Mouse (Mus musculus) heart, adult 8-10 months (tissue): ENCODE results near the gene Sult2b1. TPM values are rescaled to one million over a fixed set of nuclear protein-coding genes. Genes with fewer than 3 reads are reported as not detected.

Source experiments
- DNase-seq: peaks from one replicate; pipeline ENCODE4 v3.0.0; 2022; ENCODE audit warnings: low spot score
- total RNA-seq, 4 experiments: library from RNA; stranded (reverse); gene quantifications; 2 replicates each; pipeline ENCODE4 v1.2.4; 2022

Sult2b1 gene
- total RNA-seq, 4 experiments from 2014 or later, result not detected

- DNase-seq, result no peak
These were observed 59.3 kb downstream of the Sult2b1 start for GRCm38 (mm10) chr7:45725151-45725550.

DNA sequence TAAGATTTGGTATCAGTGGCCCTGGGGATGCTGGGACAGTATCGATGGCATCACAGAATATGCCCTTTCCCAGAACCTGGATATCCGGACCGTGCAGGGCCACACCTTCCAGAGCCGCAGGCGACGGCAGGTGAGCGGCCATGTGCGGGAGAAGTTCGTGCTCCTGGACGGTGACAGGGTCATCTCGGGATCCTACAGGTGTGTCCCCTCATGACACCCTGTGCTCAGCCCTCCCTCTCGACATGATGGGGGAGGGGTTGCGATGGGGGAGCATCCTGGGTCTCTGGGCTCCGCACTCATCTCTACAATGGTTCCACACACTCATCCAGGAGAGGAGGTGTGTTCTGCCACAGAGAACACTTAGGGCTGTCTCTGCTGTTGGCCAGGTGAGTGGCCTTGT, 60.7 kb downstream of the Sult2b1 start:
- DNase-seq, result no peak

DNA sequence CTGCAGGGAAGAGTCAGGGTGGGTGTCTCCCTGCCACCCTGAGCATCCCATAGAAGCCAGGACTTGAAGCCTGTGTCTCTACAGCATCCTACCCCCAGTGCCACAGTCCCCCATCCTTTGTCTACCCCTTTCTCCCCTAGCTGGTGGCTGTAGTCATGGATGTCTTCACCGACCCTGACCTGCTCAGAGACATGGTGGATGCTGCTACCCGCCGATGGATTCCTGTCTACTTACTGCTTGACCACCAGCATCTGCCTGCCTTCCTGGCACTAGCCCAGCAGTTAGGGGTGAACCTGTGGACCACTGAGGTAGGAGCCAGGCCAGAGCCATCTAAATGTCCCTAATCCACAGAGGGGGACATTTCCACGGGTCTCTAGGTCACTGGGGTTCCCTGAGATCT, 61.2 kb downstream of the Sult2b1 start:
- no peak for DNase-seq

DNA sequence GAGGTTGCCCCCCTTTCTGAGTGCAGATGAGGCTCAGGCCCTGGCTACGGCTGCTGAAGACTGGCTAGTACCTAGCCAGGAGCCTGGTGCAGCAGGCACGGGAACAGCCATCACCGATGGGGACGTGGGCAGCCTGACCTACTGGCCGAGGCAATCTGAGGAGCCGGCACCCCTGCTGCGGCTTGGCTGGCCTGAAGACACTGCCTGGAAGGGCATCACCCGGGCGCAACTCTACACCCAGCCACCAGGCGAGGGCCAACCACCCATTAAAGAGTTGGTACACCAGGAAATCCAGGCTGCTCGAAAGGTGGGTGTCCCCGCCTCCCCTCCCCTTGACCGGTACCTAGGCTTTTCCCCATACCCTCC, 62.1 kb downstream of the Sult2b1 start:
- no peak for DNase-seq

DNA sequence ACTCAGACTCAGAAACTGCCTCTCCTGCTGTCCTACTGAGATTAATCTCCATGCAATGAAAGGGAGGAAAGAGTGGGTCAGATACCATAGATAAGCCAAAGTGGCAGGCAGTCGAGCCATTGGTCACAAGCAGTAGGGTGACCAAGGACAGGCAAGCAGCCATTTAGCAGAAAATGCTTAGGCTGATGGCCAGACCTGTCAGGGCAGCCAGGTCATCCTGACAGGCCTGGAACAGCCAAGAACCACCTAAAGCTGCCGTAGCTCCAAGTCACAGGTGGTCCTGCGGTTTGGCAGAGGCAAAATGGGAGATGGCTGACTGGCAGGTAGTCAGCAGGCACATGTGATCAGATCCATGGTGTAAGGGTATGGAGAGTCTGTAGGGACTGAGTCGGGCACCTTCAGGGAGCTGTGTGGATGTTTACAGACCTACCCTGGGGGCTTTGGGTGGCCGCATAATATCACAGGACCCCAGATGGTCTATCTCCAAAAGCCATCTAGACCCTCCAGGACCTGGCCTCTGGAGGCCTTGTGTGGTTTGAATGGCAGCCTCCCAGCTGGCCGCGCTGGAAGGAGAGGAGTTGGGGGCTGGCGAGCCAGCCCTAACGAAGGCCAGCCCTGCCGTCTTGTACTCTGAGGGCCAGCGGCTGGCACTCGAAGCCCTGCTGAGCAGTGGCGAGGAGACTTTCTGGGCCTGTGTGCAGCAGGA, 62.7 kb downstream of the Sult2b1 start:
- no peak for DNase-seq

DNA sequence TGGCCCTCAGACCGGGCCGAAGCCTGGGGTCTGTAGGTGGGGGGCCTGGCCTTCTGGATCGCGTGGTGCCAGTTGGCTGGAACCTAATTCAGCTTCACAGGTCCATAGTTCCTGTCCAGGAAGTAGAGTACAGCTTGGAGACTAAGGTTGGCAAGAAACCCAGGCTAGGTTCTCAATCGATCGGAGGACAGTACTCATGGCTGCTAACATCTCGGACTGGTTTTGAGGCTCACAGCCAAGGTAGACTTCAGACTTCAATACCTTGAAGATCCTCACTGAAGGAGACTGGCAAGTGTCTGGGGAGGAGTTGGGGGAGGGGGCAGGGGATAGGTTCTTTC, 63.3 kb downstream of the Sult2b1 start:
- DNase-seq, result no peak

- no peak for DNase-seq
These were observed 63.8 kb downstream of the Sult2b1 start, which contains the start of gene Fam83e for GRCm38 (mm10) chr7:45720413-45721233. Gene Fam83e, plus strand, starts transcription at chr7:45721212.

- no peak for DNase-seq
These were observed 64.6 kb downstream of the Sult2b1 start for GRCm38 (mm10) chr7:45719738-45720412.

GRCm38 (mm10) chr7:45719180-45719579, 65.3 kb downstream of the Sult2b1 start:
- no peak for DNase-seq

GRCm38 (mm10) chr7:45718331-45718730, 66.1 kb downstream of the Sult2b1 start:
- no peak for DNase-seq

- DNase-seq, result peak; percentile 98
These were observed 66.6 kb downstream of the Sult2b1 start, which contains the start of gene Sphk2 for GRCm38 (mm10) chr7:45717918-45718297. Gene Sphk2, minus strand, starts transcription at chr7:45718002.

- no peak for DNase-seq
These were observed 67.2 kb downstream of the Sult2b1 start for GRCm38 (mm10) chr7:45716952-45717917.

- DNase-seq, result no peak
These were observed 68.0 kb downstream of the Sult2b1 start for GRCm38 (mm10) chr7:45716460-45716857.

DNA sequence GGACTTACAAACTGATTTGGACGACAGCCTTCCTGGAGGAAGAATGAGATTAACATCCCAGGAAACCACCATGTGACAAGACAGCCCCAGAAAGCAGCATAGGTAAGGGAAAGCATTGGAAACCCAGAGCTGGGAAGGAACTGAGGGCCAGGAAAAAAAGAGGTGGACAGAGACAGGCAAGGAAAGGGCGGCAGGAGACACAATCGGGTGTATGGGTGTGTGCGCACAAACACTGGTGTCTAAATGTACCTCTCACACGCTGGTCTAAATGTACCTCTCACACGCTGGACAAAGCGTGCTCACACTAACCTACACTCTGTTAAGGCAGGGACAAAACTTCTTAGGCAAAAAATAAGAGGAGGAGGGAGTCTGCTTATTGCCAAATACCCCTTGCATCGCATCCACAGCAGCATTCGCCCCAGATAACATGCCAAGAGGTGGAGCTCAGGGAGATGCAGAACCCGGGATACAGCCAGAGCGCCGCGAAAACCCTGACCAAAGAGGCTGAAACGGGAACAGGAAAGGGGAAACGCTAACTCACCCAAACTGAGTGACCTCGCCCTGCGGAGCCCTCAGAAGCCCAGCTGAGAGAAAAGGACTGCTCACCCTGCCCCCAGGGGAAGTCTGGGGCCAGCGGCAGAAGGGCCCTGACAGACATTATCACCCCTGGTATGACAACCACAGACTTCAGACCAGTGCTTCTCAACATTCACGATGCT, 68.6 kb downstream of the Sult2b1 start:
- DNase-seq, result no peak

GRCm38 (mm10) chr7:45715090-45715708, 69.3 kb downstream of the Sult2b1 start, which contains the start of gene Rpl18:
Gene Rpl18, plus strand, starts transcription at chr7:45715457.
- DNase-seq, result peak; percentile 97

GRCm38 (mm10) chr7:45714630-45715089, 69.8 kb downstream of the Sult2b1 start:
- no peak for DNase-seq

DNA sequence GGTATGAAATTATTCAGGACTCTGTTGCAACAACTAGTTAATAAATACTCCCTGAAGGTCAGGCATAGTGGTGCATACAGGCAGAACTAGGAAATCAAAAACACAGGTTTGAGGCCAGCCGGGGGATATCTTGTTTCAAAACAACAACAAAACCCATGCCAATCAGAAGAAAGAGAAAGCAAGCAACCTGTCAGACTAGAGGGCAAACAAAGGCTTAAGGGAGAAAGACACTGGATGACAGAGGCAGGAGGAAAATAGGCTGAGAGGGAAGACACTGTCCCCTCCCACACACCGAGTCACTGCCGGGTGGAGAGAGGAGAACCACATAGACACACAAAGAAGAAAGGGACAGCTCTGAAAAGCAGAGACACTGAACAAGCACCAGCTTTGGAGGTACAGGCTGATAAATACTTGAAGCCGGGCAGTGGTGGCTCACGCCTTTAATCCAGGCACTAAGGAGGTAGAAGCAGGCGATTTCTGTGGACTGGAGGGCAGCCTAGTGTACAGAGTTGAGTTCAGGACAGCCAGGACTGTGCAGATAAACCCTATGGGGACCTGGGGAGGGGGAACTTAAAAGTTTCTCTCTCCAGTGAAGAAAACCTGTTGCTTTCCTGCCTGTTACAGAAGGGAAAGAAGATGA, 70.5 kb downstream of the Sult2b1 start:
- no peak for DNase-seq

GRCm38 (mm10) chr7:45713396-45713795, 71.1 kb downstream of the Sult2b1 start:
- DNase-seq, result no peak

GRCm38 (mm10) chr7:45712022-45712757, 72.3 kb downstream of the Sult2b1 start:
- no peak for DNase-seq
